Mouse (Mus musculus) left cerebral cortex, adult 2 months (tissue): ENCODE measurements around the gene Myl7. TPM values are rescaled to one million over a fixed set of nuclear protein-coding genes. Genes with fewer than 3 reads are reported as not detected.
A peak's percentile ranks its signal among the peaks of the same experiment; 100 is the strongest.

Source experiments
- DNase-seq, 2 experiments: peaks; one replicate each; pipeline ENCODE4 v3.0.0; 2021 to 2022; ENCODE audit warnings: low spot score in 2 of 2, mixed read lengths in 1 of 2; ENCODE audit errors: extremely low spot score in 1 of 2
- H3K27ac ChIP-seq: fragments of 200-600 bp; 2 replicates; pipeline ENCODE4 v1.8.1; 2022
- H3K4me3 ChIP-seq: fragments of 200-600 bp; 2 replicates; pipeline ENCODE4 v1.8.1; 2022
- CTCF ChIP-seq: fragments of 200-600 bp; IDR thresholded peaks from 2 replicates; pipeline ENCODE4 v1.8.1; 2022; ENCODE audit warnings: antibody characterized with exemption, mild to moderate bottlenecking, moderate library complexity
- intact Hi-C: fragments of 180-260 bp; cut with DNase I; formaldehyde crosslinking; loops from one replicate; pipeline ENCODE4 v1.15.1; 2025
- total RNA-seq, 2 experiments: library from RNA; stranded (reverse); gene quantifications; 2 replicates each; pipeline ENCODE4 v1.2.3; 2021

Myl7 gene
- total RNA-seq, 2 experiments from 2014 or later, result not detected

GRCm38 (mm10) chr11:5859883-5860550 is 38.6 kb downstream of the Myl7 start:
- TF ChIP-seq CTCF, result no peak
- no peak for DNase-seq
- no peak overlapping the region for H3K4me3 ChIP-seq
- intact Hi-C loops, result no loop called here
- no peak overlapping the region for H3K27ac ChIP-seq

GRCm38 (mm10) chr11:5858723-5859122 is 39.9 kb downstream of the Myl7 start:
- no peak for DNase-seq
- TF ChIP-seq CTCF, result peak; percentile 20
- intact Hi-C loops, result no loop called here
- H3K4me3 ChIP-seq, result no peak overlapping the region
- H3K27ac ChIP-seq, result no peak overlapping the region

- H3K4me3 ChIP-seq, result no peak overlapping the region
- TF ChIP-seq CTCF, result no peak
- no peak for DNase-seq
- intact Hi-C loops, result no loop called here
- peak overlapping the region; percentile 60 for H3K27ac ChIP-seq
Measured at GRCm38 (mm10) chr11:5856479-5857130, 42.0 kb downstream of the Myl7 start.

GRCm38 (mm10) chr11:5855902-5856301 is 42.7 kb downstream of the Myl7 start:
- no peak overlapping the region for H3K4me3 ChIP-seq
- peak overlapping the region; percentile 60 for H3K27ac ChIP-seq
- peak in 1 of 2 experiments; percentile 46 for DNase-seq
- no peak for TF ChIP-seq CTCF
- intact Hi-C loops, result no loop called here

DNA sequence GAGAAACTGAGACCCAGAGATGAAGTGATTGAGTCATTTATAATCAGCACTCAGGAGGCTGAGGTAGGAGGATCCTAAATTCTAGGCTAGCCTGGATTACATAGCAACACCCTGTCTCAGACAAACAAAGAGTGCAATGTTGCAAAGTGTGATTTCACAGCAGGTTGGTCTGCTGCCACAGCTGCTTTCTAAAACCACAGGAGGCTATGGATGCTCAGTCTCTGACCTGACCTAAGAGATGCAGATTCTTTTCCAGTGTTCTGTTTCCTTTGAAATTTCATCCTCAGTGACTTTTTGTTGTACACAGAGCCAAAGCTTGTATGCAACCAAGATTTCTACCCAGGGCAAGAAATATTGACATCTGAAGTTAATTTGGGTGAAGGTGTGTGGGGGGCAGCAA is 43.1 kb downstream of the Myl7 start:
- no peak for TF ChIP-seq CTCF
- H3K27ac ChIP-seq, result peak overlapping the region; percentile 55
- intact Hi-C loops, result no loop called here
- no peak overlapping the region for H3K4me3 ChIP-seq
- DNase-seq, result no peak

DNA sequence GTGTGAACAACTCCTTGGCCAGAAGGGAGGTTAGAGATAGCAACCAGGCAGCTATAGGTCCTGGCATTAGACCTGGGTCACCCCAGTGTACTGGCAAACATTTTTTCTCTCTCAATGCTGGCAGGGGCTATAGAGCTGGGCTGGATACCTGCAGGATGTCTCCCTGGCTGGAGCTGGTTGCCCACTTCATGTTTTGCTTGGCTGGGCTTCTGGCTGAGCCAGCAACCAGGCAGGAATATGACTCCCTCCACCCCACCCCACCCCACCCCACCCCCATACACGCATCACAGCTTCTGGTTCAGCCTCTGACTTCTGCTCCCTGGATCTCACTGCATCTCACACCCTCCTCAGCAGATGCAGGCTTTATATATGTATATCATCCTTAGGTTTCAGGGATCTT is 46.3 kb downstream of the Myl7 start:
- intact Hi-C loops, result no loop called here
- DNase-seq, result no peak
- H3K4me3 ChIP-seq, result no peak overlapping the region
- TF ChIP-seq CTCF, result no peak
- no peak overlapping the region for H3K27ac ChIP-seq

DNA sequence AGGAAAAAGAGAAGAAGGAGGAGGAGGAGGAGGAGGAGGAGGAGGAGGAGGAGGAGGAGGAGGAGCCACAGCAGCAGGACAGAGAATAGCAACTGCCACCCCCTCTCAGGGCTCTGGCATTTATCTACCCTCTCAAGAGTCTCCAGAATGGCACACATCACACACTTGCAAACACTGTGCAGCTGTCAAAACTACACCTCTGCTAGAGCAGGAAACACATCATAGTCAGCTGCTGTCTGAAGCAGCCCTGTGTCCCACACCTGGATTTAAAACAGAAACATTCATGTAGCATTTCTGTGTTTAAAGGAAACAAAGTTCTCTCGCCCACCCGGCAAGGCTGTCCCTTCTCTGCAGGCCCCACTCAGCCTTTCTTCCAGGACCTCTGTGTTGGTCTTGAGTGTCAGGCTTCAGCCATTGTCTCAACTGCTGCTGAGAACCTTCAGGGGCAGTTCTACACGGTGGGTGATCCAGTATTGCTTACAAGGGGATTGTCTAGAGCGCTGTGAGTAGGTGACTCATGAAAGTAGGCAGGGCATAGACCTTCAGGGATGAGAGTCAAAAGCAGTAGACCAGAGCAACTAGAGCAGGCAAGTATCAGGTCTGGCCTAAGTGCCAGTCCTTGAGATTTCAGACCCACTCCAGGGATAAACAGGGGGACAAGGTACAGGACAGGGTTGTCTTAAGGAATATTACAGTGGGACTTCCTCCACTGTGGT is 47.4 kb downstream of the Myl7 start:
- TF ChIP-seq CTCF, result no peak
- no peak overlapping the region for H3K4me3 ChIP-seq
- no peak for DNase-seq
- intact Hi-C loops, result no loop called here
- no peak overlapping the region for H3K27ac ChIP-seq

DNA sequence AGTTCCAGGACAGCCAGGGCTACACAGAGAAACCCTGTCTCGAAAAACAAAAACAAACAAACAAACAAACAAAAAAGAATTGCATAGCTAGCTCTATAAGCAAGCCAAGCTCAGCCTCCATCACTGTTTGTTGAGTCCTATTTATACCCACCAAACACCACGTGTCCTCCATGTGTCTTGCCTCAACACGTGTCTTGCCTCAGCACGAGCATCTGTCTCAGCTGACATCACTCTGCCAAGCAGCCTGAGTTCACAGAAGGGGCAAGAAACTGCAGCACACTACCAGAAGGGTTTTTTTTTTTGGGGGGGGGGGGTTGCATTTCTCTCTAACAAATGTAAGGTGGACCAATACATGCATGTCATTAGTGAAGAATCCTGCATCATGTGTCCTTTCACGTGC is 48.1 kb downstream of the Myl7 start:
- H3K27ac ChIP-seq, result no peak overlapping the region
- TF ChIP-seq CTCF, result no peak
- no peak overlapping the region for H3K4me3 ChIP-seq
- intact Hi-C loops, result no loop called here
- no peak for DNase-seq

GRCm38 (mm10) chr11:5849316-5849715 is 49.3 kb downstream of the Myl7 start:
- TF ChIP-seq CTCF, result no peak
- Histone ChIP-seq H3K27ac (no peak overlapping the region), H3K4me3 (no peak overlapping the region)
- no peak for DNase-seq
- intact Hi-C loops, result no loop called here

- intact Hi-C loops, result no loop called here
- Histone ChIP-seq H3K4me3 (no peak overlapping the region), H3K27ac (no peak overlapping the region)
- DNase-seq, result peak in 1 of 2 experiments; percentile 29
- no peak for TF ChIP-seq CTCF
Measured at GRCm38 (mm10) chr11:5848741-5849140, 49.8 kb downstream of the Myl7 start.

DNA sequence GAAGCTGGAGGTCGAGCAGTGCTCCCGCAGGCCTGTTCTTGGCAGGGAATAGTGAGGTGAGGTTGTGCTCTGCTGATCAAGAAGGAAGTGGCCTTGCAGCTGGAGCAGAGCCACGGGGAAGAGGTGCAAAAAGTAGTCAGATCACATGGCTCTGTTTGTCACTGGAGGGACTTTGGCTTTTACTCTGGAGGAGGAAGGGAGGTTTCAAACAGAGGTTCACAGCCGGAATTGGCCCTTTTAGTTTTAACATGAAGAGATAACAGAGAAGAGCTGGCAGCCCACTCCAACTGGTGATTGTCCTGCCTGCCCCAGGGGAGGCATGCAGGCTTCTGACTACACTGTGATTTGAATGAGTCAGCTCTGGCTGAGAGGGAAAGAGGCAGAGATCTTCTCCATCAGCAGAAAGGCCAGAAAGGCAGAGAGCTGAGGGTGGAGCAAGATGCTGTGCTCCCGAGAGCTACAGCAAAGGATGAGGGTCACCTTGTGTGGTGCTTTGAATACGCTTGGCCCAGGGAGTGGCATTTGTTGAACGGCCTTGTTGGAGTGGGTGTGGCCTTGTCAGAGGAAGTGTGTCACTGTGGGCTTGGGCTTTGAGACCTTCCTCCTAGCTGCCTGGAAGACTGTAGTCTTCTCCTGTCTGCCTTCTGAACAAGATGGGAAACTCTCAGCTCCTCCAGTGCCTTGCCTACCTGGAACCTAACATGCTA is 51.8 kb downstream of the Myl7 start:
- DNase-seq, result no peak
- intact Hi-C loops, result no loop called here
- Histone ChIP-seq H3K27ac (no peak overlapping the region), H3K4me3 (no peak overlapping the region)
- no peak for TF ChIP-seq CTCF

Other genes with a start within 250 kb of the Myl7 start
- gene Mrps24, start 183.1 kb downstream of the Myl7 start, total RNA-seq, result 10 to 100 TPM; 54.9 to 67.2 TPM
- gene Urgcp, start 136.4 kb downstream of the Myl7 start, total RNA-seq, result 10 to 100 TPM; 67.7 to 71.0 TPM
- 10 to 100 TPM; 68.0 to 68.4 TPM for gene Dbnl, start 110.3 kb downstream of the Myl7 start, total RNA-seq
- gene Pgam2, start 95.0 kb downstream of the Myl7 start, total RNA-seq, result 1 to 10 TPM; 5.4 to 9.5 TPM
- 10 to 100 TPM in 1 of 2 experiments, 1 to 10 TPM in 1; 8.6 to 10.5 TPM for gene Polm, start 60.8 kb downstream of the Myl7 start, total RNA-seq
- gene Aebp1, start 36.8 kb downstream of the Myl7 start, total RNA-seq, result 10 to 100 TPM; 16.5 to 22.8 TPM
- gene Pold2, start 20.5 kb downstream of the Myl7 start, total RNA-seq, result 10 to 100 TPM; 18.7 to 20.7 TPM
- gene Gck, start 51.3 kb upstream of the Myl7 start, total RNA-seq, result 1 to 10 TPM; 1.7 to 2.4 TPM
- 10 to 100 TPM; 75.8 to 79.8 TPM for gene Ykt6, start 56.9 kb upstream of the Myl7 start, total RNA-seq
- gene Camk2b, start 167.6 kb upstream of the Myl7 start, total RNA-seq, result 100 to 1,000 TPM; 607 to 644 TPM